Mouse (Mus musculus) spleen, postnatal 4 days (tissue): ENCODE results near the gene Tnip1.

ENCODE experiments used
- DNase-seq, 2 experiments: peaks; one replicate each; pipeline ENCODE4 v3.0.0; 2022; ENCODE audit warnings: low spot score in 2 of 2

Gene Tnip1

GRCm38 (mm10) chr11:54962810-54963209, at the start of gene Tnip1:
TSS of gene Tnip1 (minus strand) at chr11:54962917.
- peak; percentile 24 to 72 for DNase-seq

DNA sequence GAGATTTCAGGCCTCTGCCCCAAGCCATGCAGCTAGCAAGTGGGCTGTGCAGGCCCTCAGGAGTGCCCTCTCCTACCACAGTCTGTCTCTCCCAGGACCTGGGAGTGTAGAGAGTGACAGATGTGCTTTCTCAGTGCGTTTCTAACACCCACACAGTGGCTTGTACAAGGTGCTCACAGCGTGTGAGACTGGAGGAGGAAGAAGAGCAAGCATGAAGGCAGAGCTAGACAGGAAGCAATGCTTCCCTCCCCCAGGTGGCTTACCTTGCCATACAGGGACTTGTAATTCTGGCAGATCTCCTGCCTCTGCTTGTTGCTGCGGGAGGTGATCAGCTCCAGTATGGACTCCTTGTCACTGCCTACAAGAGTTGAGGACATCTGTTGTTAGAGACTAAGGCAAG, 48.7 kb upstream of the Tnip1 start:
- DNase-seq: no peak

GRCm38 (mm10) chr11:55008230-55008629, 45.5 kb upstream of the Tnip1 start:
- no peak for DNase-seq

DNA sequence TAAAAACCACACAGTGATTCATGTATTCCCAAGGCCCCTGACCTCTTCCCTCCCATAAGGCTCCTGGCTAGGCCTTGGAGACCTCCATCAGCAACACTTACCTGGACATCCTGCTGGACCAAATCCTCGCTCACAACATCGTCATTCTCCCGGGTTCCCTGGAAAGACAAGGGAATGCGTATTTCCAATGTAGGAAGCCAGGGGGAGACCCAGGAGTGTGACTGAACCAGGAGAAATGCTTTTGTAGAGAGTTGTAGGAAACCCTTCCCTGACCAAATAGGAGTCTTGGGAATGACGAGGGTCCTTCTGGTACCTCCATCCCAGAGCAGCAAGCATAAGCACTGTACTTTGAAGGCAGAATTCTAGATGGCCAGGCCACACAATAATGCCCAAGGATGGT, 43.0 kb upstream of the Tnip1 start:
- no peak for DNase-seq

- no peak for DNase-seq
Observed at GRCm38 (mm10) chr11:55004970-55005502, 42.3 kb upstream of the Tnip1 start.

- no peak for DNase-seq
Observed at GRCm38 (mm10) chr11:54998708-54999107, 36.0 kb upstream of the Tnip1 start.

DNA sequence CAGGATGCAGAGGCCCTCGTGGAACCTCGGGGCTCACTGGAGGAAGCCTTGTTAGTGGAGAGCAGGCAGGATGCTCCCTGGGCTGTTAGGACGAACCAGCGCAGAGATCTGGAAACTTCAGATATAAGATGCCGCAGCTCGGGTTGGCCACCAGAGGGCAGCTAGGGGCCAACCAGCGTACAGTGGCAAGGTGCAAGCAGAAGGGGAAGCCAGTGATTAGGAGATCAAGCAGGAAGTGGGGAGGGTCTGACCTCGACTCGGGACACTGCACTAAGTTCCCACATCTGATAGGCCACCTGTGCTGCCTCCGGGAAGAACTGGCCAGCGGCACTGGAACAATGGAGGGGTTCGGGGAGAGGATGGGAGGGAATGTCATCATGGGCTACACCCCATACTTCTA, 35.6 kb upstream of the Tnip1 start:
- DNase-seq: peak; percentile 50 to 76

DNA sequence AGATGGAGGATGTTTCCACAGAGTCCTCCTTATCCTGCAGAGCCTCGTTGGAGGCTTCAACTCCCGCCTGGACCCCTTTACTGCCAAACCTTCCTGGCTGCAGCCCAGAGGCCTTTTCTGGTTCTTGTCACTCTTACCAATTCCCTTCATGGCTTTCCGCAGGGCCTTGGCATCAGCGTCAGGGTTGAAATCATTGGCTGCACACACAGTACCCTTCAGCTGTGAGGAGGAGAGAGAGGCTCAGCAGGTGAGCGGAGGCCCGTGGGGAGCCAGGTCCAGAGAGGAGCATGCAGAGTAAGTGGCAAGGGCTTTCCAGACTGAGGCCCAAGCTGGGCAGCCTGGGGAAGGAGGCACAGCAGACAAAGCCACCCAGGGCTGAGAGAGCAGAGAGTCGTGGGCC, 33.5 kb upstream of the Tnip1 start:
- no peak for DNase-seq

GRCm38 (mm10) chr11:54989920-54990319, 27.2 kb upstream of the Tnip1 start:
- DNase-seq: no peak

GRCm38 (mm10) chr11:54988754-54989349, 26.1 kb upstream of the Tnip1 start:
- DNase-seq: no peak

DNA sequence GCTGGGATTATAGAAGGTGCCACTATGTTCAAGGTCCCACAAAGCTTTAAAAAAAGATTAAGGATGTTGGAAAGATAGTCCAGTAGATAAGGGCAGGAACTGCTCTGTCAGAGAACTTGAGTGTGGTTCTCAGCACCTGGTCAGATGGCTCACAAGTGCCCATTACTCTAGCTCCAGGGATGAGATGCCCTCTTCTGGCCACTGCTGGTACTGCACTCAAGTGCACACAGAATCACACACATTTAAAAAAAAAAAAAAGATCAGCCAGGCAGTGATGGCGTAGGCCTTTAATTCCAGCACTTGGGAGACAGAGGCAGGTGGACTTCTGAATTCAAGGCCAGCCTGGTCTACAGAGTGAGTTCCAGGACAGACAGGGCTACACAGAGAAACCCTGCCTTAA, 25.3 kb upstream of the Tnip1 start:
- peak; percentile 38 to 77 for DNase-seq

- DNase-seq: no peak
Observed at GRCm38 (mm10) chr11:54985086-54985485, 22.4 kb upstream of the Tnip1 start.

- no peak for DNase-seq
Observed at GRCm38 (mm10) chr11:54984581-54984980, 21.9 kb upstream of the Tnip1 start.

DNA sequence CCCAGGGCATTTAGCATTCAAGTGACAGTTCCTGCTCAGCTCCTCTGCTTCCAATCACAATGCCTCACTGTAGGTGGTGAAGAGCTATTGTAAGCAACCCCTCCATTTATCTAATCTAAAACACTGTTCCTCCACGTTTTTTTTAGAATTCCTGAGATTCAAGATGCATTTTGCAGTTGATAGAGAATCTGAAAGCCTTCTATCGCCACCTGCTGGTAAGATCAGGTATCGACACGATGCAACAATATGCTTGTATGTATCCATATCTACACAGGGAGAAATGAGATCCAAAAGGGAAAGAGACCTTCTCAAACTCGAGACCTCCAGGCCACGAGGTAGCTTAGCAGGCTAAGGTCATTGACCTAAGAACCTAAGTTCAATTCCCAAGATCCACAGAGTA, 21.4 kb upstream of the Tnip1 start:
- peak; percentile 65 to 88 for DNase-seq

- DNase-seq: no peak
Observed at GRCm38 (mm10) chr11:54982520-54982919, 19.8 kb upstream of the Tnip1 start.

DNA sequence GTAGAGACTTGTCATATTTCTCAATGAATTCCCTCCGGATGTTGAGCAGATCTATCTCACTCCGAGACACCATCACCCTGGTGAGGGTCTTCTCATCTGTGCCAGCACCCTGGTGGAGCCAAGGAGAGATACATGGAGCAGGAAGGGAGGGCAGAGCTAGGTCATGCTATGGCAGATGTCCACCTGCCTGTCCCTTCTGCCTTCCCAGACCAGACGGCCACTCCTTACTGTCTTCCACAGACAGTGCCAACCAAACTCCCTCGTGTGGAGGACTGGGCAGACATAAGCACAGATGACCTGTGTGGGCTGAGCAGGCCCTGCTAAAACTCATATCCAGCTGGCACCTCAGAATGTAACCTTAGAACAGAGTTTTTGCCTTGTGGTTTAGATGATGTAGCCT, 18.9 kb upstream of the Tnip1 start:
- DNase-seq: no peak

DNA sequence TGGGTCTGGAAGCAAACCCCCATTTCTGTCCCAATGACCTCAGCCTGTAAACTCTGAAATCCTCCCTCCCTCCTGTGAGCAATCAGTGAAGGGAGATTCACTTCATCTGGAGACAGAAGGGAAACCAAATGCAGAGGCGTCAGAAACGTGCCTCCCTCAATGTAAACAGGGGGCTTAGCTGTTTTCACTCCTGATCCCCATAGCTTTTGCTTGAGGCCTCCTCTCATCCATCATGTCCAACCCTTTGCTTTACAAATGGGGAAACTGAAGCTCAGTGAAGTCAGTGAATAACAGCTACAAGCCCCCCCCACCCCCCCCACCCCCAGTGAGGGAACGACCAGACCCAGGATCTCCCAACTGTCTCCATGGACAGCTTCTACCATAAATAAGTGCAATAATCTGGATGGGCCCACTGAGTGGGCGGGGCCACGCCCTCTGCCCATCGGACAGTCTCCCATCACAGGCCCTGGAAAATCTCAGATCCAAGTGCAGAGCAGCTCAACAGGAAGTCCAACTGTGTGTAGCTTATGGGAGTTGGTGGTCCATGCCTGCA, 14.7 kb upstream of the Tnip1 start:
- no peak for DNase-seq

DNA sequence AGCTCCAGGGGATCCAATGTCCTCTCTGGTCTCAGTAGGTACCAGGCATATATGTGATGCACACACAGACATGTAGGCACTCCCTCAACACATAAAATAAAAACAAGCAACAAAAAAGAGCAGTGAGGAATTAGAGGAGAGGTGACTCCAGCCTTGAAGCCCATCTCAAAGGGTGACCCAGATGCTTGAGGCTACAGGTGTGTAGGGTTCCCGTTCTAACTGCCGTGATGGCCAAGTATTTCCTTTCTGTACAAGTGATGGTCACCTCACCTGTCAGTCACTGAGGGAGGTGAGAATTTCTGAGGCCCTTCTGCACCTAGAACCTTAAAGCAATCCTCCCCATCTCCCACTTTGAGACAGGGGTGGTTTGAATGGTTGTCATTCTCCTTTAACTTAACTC, 13.6 kb upstream of the Tnip1 start:
- DNase-seq: no peak

DNA sequence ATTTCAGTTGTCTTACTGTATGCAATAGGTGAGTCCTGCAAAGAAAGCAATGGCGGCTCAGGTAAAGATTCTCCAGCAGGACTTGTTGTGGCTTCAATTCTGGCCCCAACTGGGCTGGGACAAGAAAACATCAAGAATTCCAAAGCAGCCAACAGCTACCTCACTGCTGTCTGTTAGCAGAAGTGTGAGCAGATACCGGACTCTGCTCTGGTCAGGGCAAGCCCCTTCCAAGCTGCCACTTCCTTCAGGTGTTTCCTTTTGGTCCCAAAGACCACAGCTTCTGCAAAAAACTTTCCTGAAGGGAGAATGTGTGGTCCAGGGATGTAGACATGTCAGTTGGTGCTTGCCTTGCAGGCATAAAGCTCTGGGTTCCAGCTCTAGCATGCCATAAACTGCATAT, 13.0 kb upstream of the Tnip1 start:
- DNase-seq: no peak

DNA sequence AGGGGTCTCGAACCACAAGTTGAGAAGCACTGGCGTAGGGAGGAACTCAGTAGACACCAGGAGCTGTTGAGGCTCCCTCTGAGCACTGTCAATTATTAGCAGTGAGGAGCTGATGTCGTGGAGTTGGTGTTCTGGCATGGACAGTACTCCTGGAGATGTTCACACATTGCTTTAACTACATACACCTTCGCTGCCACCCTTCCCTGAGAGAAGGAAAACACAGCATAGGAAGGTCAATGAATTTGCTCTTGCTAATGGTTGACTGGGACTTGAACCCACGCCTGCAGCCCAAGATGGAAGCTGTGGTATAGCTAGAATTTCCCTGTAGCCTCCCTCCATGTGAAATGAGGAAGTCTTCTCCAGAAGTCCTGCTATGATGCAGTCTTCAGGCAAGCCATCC, 12.6 kb upstream of the Tnip1 start:
- DNase-seq: no peak

DNA sequence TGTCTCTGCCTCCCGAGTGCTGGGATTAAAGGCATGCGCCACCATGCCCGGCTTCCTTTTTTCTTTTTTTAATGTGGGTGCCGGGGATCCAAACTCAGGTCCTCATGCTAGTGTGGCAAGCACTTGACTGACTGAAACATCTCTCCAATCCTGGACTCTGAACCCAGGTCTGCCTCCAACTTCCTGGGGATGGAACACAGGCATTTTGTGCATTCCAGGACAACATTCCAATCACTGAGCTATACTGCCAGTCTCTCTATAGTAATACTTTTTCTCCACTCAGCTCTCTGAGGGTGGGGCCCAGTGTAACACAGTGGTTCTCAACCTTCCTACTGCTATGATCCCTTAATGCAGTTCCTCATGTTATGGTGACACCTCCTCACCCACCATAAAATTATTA, 11.9 kb upstream of the Tnip1 start:
- DNase-seq: no peak

GRCm38 (mm10) chr11:54973481-54974212, 10.9 kb upstream of the Tnip1 start:
- peak; percentile 63 to 74 for DNase-seq

GRCm38 (mm10) chr11:54972789-54973188, 10.1 kb upstream of the Tnip1 start:
- DNase-seq: no peak
